Mouse (Mus musculus): ENCODE results near the gene Runx1. TPM values are rescaled to one million over a fixed set of nuclear protein-coding genes. Genes with fewer than 3 reads are reported as not detected.

Gene Runx1
- polyA plus RNA-seq, 1 experiment from 2014 or later: 0.59 TPM

DNA sequence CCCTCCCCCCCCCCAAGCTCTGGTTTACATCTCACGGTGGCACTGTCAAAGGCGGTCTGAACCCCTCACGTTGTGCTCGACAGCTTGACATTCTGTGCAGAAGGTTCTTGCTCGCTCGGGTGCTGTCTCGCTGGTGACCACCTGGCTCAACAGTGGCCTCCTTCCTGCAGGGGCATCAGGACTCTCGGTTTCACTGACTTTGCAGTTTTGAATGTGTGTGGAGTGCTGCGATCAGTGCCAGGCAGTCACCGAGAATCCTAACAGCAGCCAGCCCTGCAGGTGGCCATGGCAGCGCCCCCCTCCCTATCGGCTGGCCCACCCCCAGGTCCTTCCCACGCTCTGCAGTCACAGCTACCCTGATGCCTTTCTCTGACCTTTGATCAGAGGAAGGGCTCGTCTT is 4.5 kb upstream of the Runx1 start:
- Histone ChIP-seq H3K27ac (ENCODE audit: low read length) (no peak overlapping the region), H3K4me2 (ENCODE audit: low read length) (no peak overlapping the region), H3K9ac (ENCODE audit: low read depth, low read length) (no peak overlapping the region), H3K27me3 (ENCODE audit: control insufficient read depth, insufficient read depth, low read depth, low read length) (no peaks in the 10 kb centered on the region), H3K4me1 (ENCODE audit: control insufficient read depth, insufficient read depth, low read length) (no peaks in the 10 kb centered on the region), H3K4me3 (ENCODE audit: low read depth, low read length) (no peak overlapping the region), H3K36me3 (ENCODE audit: control insufficient read depth, insufficient read depth, low read length) (no peaks in the 10 kb centered on the region), H3K9me3 (replicated peaks; ENCODE audit: control insufficient read depth, low read length, poor library complexity, severe bottlenecking) (no peaks in the 10 kb centered on the region)
- no peak for ATAC-seq
- WGBS: 42% methylated on average over 14 of the region's 14 CpGs

DNA sequence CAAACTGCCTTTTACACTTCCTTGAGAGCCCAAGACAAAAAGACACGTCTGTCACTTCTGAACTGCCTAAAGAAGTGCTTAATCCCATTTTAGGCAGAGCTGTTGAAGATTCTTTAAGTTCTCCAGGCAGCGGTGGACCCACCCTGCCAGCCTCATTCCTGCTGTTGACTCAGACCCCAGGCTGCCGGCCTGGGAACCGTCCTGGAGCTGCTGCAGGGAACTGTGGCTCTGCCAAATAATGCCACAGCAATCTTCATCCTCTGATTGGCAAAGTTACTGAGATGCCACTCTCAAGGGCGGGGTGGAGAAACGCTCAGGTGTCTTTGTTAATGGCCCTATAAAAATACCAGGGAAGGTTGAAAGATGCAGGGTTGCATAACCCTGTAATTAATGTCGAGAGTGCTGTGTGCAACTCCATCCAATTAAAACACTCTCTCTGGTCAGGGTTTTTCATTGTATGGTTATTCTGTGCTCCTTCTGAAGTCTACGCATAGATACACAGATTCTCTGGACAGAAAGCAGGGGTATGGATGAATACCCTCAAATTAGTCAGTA is 2.4 kb upstream of the Runx1 start:
- Histone ChIP-seq H3K27me3 (ENCODE audit: control insufficient read depth, insufficient read depth, low read depth, low read length) (no peaks in the 10 kb centered on the region), H3K4me1 (ENCODE audit: control insufficient read depth, insufficient read depth, low read length) (no peaks in the 10 kb centered on the region), H3K9me3 (replicated peaks; ENCODE audit: control insufficient read depth, low read length, poor library complexity, severe bottlenecking) (no peaks in the 10 kb centered on the region), H3K4me3 (ENCODE audit: low read depth, low read length) (no peak overlapping the region), H3K4me2 (ENCODE audit: low read length) (no peak overlapping the region), H3K9ac (ENCODE audit: low read depth, low read length) (no peak overlapping the region), H3K27ac (ENCODE audit: low read length) (no peak overlapping the region), H3K36me3 (ENCODE audit: control insufficient read depth, insufficient read depth, low read length) (no peaks in the 10 kb centered on the region)
- no peak for ATAC-seq
- WGBS: 36% methylated on average over 8 of the region's 8 CpGs

DNA sequence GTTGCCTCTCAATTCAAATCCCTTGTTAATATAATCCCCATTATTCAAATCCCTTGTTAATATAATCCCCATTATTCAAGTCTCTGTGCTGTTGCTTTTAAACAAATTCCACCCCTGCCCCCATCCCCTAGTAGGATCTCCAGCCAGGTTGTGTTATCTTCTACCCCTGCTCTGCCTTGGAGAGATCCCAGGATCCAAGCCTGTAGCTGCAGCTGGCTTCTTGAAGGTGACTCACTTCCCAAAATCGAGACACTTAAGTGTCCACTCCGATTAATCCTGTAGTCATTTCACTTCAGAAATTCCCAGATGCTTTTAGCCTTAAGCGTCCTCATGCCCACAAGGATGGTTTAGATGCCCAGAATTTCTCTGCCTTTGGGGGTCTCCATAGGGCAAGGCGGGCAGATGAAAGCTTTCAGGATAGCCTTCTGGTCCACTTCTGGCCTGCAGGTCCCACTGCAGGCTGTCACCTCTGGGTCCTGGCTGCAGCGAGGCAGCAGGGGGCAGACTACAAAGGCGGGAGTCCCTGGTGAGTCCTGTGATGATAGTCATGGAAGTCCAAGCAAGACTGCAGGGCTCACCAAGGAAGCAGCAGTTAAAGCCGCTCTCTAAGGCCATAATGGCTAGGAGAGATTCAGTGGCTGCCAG is 1.8 kb upstream of the Runx1 start:
- H3K9me3 ChIP-seq (replicated peaks; ENCODE audit: control insufficient read depth, low read length, poor library complexity, severe bottlenecking): no peaks in the 10 kb centered on the region
- H3K27ac ChIP-seq (ENCODE audit: low read length): no peak overlapping the region
- no peak overlapping the region for H3K4me3 ChIP-seq (ENCODE audit: low read depth, low read length)
- no peak overlapping the region for H3K9ac ChIP-seq (ENCODE audit: low read depth, low read length)
- no peak overlapping the region for H3K4me2 ChIP-seq (ENCODE audit: low read length)
- no peaks in the 10 kb centered on the region for H3K4me1 ChIP-seq (ENCODE audit: control insufficient read depth, insufficient read depth, low read length)
- 45% methylated on average over 7 of the region's 7 CpGs for WGBS
- H3K36me3 ChIP-seq (ENCODE audit: control insufficient read depth, insufficient read depth, low read length): no peaks in the 10 kb centered on the region
- no peak for ATAC-seq
- no peaks in the 10 kb centered on the region for H3K27me3 ChIP-seq (ENCODE audit: control insufficient read depth, insufficient read depth, low read depth, low read length)

- H3K4me1 ChIP-seq (ENCODE audit: control insufficient read depth, insufficient read depth, low read length): no peaks in the 10 kb centered on the region
- H3K27me3 ChIP-seq (ENCODE audit: control insufficient read depth, insufficient read depth, low read depth, low read length): no peaks in the 10 kb centered on the region
- no peak overlapping the region for H3K9ac ChIP-seq (ENCODE audit: low read depth, low read length)
- H3K4me3 ChIP-seq (ENCODE audit: low read depth, low read length): no peak overlapping the region
- 85% methylated on average over 6 of the region's 6 CpGs for WGBS
- ATAC-seq: no peak
- H3K36me3 ChIP-seq (ENCODE audit: control insufficient read depth, insufficient read depth, low read length): no peaks in the 10 kb centered on the region
- H3K9me3 ChIP-seq (replicated peaks; ENCODE audit: control insufficient read depth, low read length, poor library complexity, severe bottlenecking): no peaks in the 10 kb centered on the region
- H3K27ac ChIP-seq (ENCODE audit: low read length): no peak overlapping the region
- no peak overlapping the region for H3K4me2 ChIP-seq (ENCODE audit: low read length)
Measured at GRCm38 (mm10) chr16:92826683-92827082, 734 bp upstream of the Runx1 start.

- H3K9me3 ChIP-seq (replicated peaks; ENCODE audit: control insufficient read depth, low read length, poor library complexity, severe bottlenecking): no peaks in the 10 kb centered on the region
- 86% methylated on average over 18 of the region's 18 CpGs for WGBS
- no peak overlapping the region for H3K4me2 ChIP-seq (ENCODE audit: low read length)
- H3K4me3 ChIP-seq (ENCODE audit: low read depth, low read length): no peak overlapping the region
- H3K27ac ChIP-seq (ENCODE audit: low read length): no peak overlapping the region
- H3K4me1 ChIP-seq (ENCODE audit: control insufficient read depth, insufficient read depth, low read length): no peaks in the 10 kb centered on the region
- no peak for ATAC-seq
- H3K36me3 ChIP-seq (ENCODE audit: control insufficient read depth, insufficient read depth, low read length): no peaks in the 10 kb centered on the region
- no peaks in the 10 kb centered on the region for H3K27me3 ChIP-seq (ENCODE audit: control insufficient read depth, insufficient read depth, low read depth, low read length)
- no peak overlapping the region for H3K9ac ChIP-seq (ENCODE audit: low read depth, low read length)
Measured at GRCm38 (mm10) chr16:92825204-92825843, 625 bp downstream of the Runx1 start.

DNA sequence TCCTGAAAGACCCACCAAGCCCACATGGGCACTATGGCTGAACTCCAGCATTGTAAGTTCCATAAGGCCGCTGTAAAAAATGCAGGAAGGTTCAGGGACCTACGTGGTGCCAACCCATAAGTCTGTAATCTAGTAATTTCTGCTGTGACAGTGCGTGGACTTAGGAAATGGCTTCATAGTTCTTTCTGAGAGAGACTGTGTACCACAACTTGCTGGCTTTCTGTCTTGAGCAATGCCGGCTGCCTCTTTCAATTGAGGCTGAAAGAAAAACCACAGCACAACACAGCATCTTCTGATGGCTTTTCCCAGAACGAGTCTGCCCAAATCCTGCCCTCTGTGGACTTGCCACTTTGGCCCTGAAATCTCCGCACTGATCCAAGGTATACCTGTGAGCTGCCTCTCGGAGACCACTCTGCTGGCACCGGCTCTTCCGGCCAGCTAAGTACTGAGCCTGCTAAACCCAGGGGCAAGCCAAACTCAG is 1.2 kb downstream of the Runx1 start:
- Histone ChIP-seq H3K27ac (ENCODE audit: low read length) (no peak overlapping the region), H3K9ac (ENCODE audit: low read depth, low read length) (no peak overlapping the region), H3K9me3 (replicated peaks; ENCODE audit: control insufficient read depth, low read length, poor library complexity, severe bottlenecking) (no peaks in the 10 kb centered on the region), H3K4me3 (ENCODE audit: low read depth, low read length) (no peak overlapping the region), H3K4me1 (ENCODE audit: control insufficient read depth, insufficient read depth, low read length) (no peaks in the 10 kb centered on the region), H3K4me2 (ENCODE audit: low read length) (no peak overlapping the region), H3K36me3 (ENCODE audit: control insufficient read depth, insufficient read depth, low read length) (no peaks in the 10 kb centered on the region), H3K27me3 (ENCODE audit: control insufficient read depth, insufficient read depth, low read depth, low read length) (no peaks in the 10 kb centered on the region)
- WGBS: 89% methylated on average over 9 of the region's 9 CpGs
- no peak for ATAC-seq

- ATAC-seq: no peak
- no peaks in the 10 kb centered on the region for H3K27me3 ChIP-seq (ENCODE audit: control insufficient read depth, insufficient read depth, low read depth, low read length)
- WGBS: 74% methylated on average over 6 of the region's 6 CpGs
Measured at GRCm38 (mm10) chr16:92824003-92824722, 1.8 kb downstream of the Runx1 start.

GRCm38 (mm10) chr16:92823381-92823862 is 2.5 kb downstream of the Runx1 start:
- no peak overlapping the region for H3K4me2 ChIP-seq (ENCODE audit: low read length)
- H3K27me3 ChIP-seq (ENCODE audit: control insufficient read depth, insufficient read depth, low read depth, low read length): no peaks in the 10 kb centered on the region
- no peaks in the 10 kb centered on the region for H3K4me1 ChIP-seq (ENCODE audit: control insufficient read depth, insufficient read depth, low read length)
- WGBS: 53% methylated on average over 5 of the region's 5 CpGs
- no peaks in the 10 kb centered on the region for H3K36me3 ChIP-seq (ENCODE audit: control insufficient read depth, insufficient read depth, low read length)
- no peak overlapping the region for H3K27ac ChIP-seq (ENCODE audit: low read length)
- H3K9me3 ChIP-seq (replicated peaks; ENCODE audit: control insufficient read depth, low read length, poor library complexity, severe bottlenecking): no peaks in the 10 kb centered on the region
- H3K4me3 ChIP-seq (ENCODE audit: low read depth, low read length): no peak overlapping the region
- H3K9ac ChIP-seq (ENCODE audit: low read depth, low read length): no peak overlapping the region
- no peak for ATAC-seq

More at GRCm38 (mm10) chr16:92824003-92824722, 1.8 kb downstream of the Runx1 start:
- H3K4me3 ChIP-seq (ENCODE audit: low read depth, low read length): no peak overlapping the region
- no peaks in the 10 kb centered on the region for H3K4me1 ChIP-seq (ENCODE audit: control insufficient read depth, insufficient read depth, low read length)
- H3K9ac ChIP-seq (ENCODE audit: low read depth, low read length): no peak overlapping the region
- no peaks in the 10 kb centered on the region for H3K9me3 ChIP-seq (replicated peaks; ENCODE audit: control insufficient read depth, low read length, poor library complexity, severe bottlenecking)
- H3K36me3 ChIP-seq (ENCODE audit: control insufficient read depth, insufficient read depth, low read length): no peaks in the 10 kb centered on the region
- no peak overlapping the region for H3K4me2 ChIP-seq (ENCODE audit: low read length)
- no peak overlapping the region for H3K27ac ChIP-seq (ENCODE audit: low read length)
